Mouse (Mus musculus) brain, embryonic 14.5 days (tissue): Measurements from ENCODE around the gene Etl4.

Experiments used
- CTCF ChIP-seq: fragments of 200-500 bp; IDR thresholded peaks from 2 replicates; pipeline ENCODE4 v1.5.1; 2012; ENCODE audit warnings: inconsistent platforms, mild to moderate bottlenecking, moderate library complexity, borderline replicate concordance; ENCODE audit not compliant: insufficient read depth, insufficient read length; ENCODE audit errors: extremely low read depth
- POLR2A ChIP-seq: fragments of 200-500 bp; IDR thresholded peaks from 2 replicates; pipeline ENCODE4 v1.6.1; 2012; ENCODE audit warnings: mild to moderate bottlenecking, inconsistent platforms, borderline replicate concordance; ENCODE audit not compliant: poor library complexity, insufficient read depth, insufficient read length, severe bottlenecking; ENCODE audit errors: extremely low read depth

DNA sequence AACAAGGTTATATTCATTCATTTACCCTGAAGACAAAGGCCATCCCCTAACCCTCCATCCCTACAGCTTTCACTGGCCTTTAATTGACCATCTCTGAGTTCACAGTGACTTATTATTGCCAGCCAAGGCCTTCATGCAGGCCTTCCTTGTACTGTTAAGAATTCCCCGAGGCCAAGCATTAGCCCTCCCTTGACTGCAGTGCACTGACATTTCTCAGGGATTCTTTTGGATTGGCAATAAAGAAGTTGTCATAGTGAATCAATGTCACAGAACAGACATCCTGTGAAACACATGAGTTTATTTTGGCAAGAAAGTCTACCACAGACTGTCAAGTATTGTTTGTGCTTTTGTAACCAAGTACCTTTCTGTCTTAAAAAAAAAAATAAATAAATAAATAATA, 257.5 kb downstream of the Etl4 start:
- no peak for TF ChIP-seq CTCF
- no peak for TF ChIP-seq POLR2A
